Mouse (Mus musculus): ENCODE results near the gene Vmn2r69. TPM values are rescaled to one million over a fixed set of nuclear protein-coding genes. Genes with fewer than 3 reads are reported as not detected.

The Vmn2r69 gene
- not detected in 2 replicates for polyA plus RNA-seq (2015; fragmentation: Nextera tagmentation; extraction: Ambion mirVana)

GRCm38 (mm10) chr7:85415820-85416219, at the start of gene Vmn2r69:
TSS of gene Vmn2r69 (minus strand) at chr7:85415920.
- no peak within 1 kb of the TSS for H3K27ac ChIP-seq
- whole genome bisulfite sequencing = 72% methylated on average over 3 of the region's 3 CpGs
- no peaks in the 10 kb centered on the region for H3K36me3 ChIP-seq
- no peak within 1 kb of the TSS for H3K4me2 ChIP-seq (replicated peaks)
- no peaks in the 10 kb centered on the region for H3K4me1 ChIP-seq (replicated peaks)
- H3K27me3 ChIP-seq = no peaks in the 10 kb centered on the region
- H3K9ac ChIP-seq (replicated peaks) = no peak within 1 kb of the TSS
- 0 out of 2 replicates have a peak, but pooled peaks cover 3% of the 10 kb centered on the region for H3K9me3 ChIP-seq
- no peak within 1 kb of the TSS for H3K4me3 ChIP-seq (replicated peaks)
- ATAC-seq = no peak

Other genes starting within 250 kb of the Vmn2r69 start
- not detected in 2 replicates for gene Vmn2r68, start 178.1 kb downstream of the Vmn2r69 start, polyA plus RNA-seq (2015; fragmentation: Nextera tagmentation; extraction: Ambion mirVana)
- gene Vmn2r71, start 147.2 kb upstream of the Vmn2r69 start, polyA plus RNA-seq (2015; fragmentation: Nextera tagmentation; extraction: Ambion mirVana) = not detected in 2 replicates
- not detected in 2 replicates for gene Vmn2r70, start 153.3 kb upstream of the Vmn2r69 start, polyA plus RNA-seq (2015; fragmentation: Nextera tagmentation; extraction: Ambion mirVana)

Measured in midbrain, embryonic 13.5 days (tissue).